Mouse (Mus musculus) neutrophil, adult 5-6 weeks (primary cell): ENCODE measurements around the gene Yars. TPM values are rescaled to one million over a fixed set of nuclear protein-coding genes. Genes with fewer than 3 reads are reported as not detected.
A peak's percentile ranks its signal among the peaks of the same experiment; 100 is the strongest.

ENCODE experiments used
- ATAC-seq: fragments of 151-379, 151-347 bp; 2 replicates; pipeline ENCODE4 v1.8.0; 2017; ENCODE audit warnings: mild to moderate bottlenecking, moderate TSS enrichment; ENCODE audit not compliant: insufficient number of reproducible peaks, poor library complexity, low FRiP score, severe bottlenecking; ENCODE audit errors: extremely low read depth
- total RNA-seq: library from RNA; stranded (forward); fragments of 200-1000 nt; gene quantifications from 2 replicates; pipeline ENCODE4 v1.2.3, GENCODE M21; 2017

Gene Yars
- total RNA-seq, 1 experiment from 2014 or later: 31.4 TPM

DNA sequence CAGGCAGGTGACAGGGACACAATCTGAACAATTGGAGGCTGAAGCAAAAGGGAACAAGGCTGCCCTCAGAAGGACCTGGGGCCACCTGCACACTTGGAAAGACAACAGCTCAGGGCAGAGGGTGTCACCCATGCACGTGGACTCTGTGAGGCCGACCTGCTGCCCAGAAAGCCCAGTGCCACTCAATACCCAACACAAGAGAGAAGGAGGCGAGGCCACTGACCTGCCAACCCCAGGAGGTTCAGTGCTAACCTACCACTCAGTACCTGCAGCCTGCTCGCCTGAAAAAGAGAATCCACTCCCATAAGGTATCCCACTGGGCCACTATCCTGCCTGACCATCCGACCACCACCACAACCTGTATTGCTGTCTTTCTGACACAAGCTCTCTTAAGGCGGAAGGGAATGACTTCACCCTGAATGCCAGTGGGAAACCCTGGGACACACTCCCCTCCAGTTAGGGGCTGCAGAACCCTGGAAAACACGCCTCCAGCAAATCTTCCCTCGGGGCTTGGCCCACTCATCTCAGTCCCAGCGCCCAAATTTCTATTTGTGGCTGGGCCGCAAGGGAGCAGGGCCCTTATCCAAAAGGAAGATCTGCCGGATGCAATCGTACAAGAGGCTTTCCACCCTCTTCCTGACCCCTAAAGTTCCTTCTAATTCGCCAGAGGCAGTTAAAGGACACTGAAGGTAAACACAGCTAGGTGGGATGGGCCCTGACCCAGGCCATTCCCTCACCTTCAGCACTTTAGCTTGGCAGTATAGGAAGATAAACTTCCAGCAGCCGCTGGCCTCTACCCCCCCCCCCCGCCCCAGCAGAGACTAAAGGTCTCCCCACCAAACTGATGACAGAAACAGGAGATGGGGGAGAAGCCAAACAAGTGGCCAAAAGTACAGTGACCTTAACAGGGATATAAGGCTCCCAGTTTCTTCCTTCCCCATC is 57.1 kb downstream of the Yars start:
- no peak for ATAC-seq

DNA sequence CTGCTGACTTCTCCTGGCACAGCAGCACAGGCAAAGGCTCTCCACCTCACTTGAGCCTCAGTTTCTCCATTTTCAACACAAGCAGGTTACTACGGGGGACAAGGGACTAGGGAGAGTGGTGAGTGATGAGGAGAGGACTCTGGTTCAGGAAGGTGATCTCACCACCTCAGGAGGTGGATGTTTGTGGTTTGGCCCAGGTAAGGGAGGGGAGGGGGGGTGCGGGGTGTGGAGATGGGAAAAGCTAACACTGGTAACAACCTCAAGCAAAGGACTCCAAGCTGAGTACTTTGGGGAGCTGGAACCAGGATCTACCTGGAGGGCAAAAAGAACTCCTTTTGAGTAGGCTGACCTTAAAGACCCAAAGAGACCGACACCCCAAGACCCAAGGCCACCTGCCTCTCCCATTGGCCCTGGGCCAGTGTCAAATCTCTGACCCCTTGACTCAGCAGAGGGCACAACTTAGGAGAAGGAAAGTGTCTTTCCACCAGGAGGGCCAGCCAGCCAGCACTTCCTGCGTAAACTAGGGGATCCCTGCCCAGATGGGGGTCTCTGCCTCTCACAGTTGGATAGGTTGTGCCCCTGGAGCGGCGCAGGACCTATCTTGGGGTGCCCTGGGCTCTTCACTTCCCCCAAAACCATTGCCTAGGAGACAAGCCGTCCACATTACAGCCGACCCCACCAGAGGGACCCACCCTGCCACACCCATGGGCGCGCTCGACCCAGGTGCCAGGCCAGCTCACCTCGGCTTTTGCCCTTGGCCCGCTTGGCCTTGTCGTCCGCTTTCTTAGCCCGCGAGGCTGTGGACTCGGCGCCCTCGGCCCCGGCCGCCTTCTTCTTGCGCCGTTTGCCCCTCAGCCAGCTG is 58.1 kb downstream of the Yars start:
- no peak for ATAC-seq

DNA sequence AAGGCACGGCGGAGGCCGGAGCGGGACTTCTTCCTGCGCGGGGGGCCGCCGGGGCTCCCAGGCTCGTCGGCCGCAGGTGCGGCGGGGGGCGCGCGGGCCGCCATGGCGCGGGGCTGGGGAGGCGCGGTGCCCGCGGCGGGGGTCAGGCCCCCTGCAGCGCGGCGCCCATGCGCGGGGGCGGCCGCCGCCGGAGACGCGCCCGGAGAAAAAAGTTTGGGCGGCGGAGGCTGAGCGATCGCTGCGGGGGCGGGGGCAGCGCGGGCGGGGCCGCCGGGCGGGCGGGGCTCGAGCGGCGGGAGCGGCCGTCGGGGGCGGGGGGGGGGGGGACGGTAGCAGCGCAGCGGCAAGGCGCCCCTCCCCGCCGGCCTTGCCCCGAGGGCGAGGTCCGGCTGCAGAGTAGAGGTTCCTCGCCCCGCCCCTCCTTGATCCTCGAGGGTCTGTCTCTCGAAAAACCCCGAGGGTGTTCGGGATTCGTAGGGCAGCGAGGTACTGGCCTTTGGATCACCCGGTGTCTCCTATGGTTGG is 58.7 kb downstream of the Yars start:
- no peak for ATAC-seq

DNA sequence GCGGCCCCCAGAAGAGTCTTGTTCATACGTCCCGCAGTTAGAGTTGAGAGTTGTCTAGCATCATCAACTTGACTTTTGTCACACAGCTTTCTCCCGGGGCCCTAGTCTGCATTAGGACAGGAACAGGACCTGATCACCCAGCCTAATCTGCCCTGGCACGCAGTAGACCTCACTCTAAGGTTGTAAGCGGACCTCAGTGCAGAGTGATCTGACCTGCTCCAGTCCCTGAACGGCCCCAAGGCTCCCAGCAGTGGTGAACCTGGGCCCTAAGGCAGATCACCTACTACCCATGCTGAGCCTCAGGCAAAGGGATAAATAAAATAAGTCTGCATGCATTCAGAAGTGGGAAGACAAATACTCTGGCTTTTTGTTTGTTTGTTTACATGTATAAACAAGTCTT is 59.7 kb downstream of the Yars start:
- ATAC-seq: no peak

DNA sequence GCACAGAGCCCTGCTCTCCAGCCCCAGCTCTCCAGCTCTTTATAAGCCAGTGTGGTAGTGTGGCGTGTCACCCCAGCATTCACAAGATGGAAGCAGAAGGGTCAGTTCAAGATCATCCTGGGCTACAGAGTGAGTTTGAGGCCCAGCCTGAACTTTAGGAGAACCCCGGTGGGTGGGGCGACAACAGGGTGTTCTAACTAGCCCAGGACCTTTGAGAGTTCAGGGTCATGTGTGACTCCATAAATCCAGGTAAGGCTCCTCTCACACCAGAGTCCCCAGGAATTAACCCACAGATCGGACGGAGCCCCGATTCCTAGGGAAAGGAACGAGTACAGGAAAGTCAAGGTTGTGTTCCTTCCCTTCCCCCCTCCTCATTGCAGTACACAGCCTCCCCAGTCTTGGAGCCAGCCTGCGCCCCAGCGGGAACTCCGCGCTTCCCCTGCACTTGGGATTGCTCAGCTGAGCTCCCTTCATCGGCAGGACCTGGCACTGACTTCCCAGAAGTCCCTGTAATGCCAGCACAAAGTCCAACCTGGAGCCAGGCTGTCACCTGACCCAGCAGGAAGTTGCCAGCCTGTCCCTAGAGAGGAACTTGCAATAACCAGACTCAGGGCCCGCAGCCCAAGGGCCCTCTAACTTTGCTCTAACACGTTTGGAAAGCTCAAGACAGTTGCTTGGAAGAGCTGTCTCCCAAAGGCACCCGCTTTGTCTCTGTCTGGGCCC is 61.4 kb downstream of the Yars start:
- ATAC-seq: no peak

DNA sequence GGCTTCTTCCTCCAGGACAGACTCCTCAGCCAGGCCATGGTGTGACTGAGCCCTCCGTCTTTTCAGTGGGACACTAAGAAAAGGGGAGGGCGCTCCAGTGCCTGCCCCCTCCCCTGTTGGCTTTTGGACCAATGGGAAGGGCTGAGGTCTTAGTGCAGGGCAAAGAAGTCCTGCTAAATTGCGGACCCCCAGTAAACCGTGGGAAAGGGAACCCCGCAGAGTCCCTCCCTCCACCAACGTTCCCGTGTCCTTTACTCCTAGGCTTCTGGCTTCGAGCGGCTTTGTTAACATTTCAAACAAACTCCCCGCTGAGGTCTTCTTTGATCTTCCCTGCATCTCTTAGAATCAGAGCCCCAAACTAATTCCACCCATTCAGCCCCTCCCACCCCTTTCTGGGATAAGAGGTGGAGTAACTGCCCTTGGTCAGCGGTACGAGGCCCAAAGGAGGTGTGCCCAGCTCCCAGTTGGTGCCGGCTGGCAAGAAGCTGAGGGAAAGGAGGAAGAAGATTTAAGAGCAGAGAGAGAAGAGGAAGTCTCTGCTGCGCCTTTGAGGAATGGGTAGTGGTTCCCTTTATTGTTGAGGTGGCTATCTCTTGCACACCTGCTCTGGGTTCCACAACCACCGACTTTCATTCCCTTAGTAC is 62.0 kb downstream of the Yars start:
- peak; percentile 24; the same call in 1 of the 2 replicates for ATAC-seq

DNA sequence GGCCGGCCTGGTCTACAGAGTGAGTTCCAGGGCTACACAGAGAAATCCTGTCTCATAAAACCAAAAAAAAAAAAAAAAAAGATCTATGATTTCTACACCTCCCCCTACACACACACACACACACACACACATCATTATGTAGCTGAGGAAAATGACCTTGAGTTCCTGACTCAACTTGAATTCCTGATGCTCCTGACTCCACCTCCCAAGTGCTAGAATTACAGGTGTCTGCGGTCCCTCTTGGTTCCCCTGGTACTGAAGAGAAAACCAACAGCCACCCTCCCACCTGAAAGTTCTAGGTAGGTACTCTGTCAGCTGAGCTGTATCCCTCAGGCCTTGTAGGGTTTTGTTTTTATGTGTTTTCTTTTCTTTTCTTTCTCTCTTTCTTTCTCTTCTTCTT is 62.9 kb downstream of the Yars start:
- ATAC-seq: no peak

DNA sequence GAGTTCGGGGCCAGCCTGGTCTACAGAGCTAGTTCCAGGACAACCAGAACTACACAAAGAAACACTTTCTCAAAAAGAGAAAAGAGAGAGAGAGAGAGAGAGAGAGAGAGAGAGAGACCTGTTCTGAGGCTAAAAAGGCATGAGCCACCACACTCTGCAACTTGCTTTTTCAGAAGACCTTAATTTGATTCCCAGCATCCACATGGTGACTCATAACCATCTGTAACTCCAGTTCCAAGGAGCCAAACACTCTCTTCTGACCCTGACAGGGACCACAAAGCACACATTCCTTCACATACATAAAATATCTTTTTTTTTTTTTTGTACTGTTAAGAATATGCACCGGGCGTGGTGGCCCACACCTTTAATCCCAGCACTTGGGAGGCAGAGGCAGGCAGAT is 65.0 kb downstream of the Yars start:
- no peak for ATAC-seq

DNA sequence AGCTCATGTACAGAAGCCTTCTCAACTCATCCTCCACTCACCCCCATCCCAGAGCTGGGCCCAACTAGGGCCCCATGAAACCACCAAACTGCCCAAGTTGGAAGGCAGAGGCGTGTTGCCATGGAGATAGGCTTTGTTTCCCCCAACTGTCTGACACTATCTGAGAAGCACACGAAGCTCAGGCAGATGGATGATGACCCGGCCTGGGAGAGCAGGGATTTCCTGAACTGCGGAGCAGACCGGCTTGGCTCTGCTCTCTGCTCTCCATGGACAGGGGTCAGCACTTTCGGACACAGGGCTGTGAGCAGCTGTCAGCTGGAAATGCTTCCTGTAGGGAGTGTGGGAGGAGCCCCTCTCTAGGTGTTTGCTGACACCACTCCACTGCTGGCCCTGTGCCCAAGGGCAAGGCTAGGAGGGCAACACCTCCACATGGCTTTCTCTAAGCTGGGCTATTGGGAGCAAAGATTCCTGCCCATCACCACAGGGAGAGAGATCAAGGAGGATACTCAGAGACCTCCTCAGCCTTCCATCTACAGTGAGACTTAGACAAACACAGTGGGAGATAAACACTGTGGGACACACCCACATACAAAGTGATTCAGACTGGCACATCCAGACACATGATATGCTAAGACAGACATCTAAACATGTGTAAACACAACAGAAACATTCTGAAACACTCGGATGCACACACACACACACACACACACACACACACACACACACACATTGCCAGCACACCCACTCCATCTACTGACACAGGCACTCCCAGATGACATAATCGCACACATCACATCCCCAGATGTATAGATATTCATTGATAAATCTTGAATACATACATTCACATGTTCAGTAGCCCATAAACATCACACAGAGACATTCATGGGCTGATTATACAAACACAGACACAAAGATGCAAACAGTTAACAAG is 67.2 kb downstream of the Yars start:
- ATAC-seq: no peak

DNA sequence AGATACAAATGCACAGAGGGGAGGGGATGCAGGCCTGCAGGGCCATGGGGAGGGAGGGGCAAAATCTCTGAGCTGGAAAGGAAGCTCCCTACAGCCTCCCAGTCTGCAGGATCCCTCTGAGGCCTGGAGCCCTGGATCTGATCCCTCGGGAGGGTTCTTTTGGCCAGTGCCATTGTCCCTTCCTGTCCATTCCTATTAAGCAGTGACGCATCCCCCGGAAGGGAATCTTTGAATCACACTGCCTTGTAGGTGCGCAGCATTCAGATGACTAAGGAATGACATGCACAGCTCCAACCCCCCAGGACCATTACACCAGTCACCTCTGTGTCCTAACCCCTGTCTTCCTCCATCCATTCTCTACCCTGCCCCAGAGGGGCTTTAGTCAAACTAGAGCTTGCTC is 69.5 kb downstream of the Yars start:
- no peak for ATAC-seq

DNA sequence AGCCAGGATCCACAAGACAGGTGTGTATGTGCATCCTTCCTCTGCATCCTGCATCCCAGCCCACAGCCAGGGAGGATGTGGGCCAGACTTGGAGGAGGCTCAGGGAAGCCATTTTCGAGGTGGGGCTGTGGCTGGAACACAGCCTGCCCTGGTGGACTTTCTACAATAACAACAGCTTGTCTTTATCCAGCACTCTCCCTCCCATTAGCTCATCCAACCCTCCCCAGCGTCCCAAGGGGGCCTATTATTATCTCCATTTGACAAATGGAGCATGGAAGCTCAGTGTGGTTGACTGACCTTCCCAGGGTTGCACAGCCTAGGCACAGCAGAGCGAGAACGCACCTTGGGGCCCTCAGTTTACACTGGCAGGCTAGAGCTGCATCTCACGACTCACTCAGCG is 71.1 kb downstream of the Yars start:
- ATAC-seq: no peak

DNA sequence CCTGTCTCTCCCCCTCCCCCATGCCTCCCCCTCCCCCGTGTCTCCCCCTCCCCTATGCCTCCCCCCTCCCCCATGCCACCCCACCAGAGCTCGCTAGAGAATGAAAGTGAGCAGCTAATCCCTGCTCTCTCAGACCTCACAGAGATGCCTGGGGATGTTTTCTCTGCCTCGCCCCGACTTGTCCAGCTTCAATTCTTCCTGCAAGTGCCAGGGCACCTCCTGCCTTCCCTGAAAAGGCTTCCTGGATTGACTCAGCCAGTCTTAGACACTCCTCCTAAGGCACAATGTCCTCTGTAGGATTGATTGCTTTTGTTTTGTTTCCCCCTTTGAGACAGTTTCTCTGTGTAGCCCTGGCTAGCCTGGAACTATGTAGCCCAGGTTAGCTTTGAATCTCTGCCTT is 71.6 kb downstream of the Yars start, which contains the start of gene C77080:
Gene C77080, minus strand, starts transcription at position 209 of the 400 bp plus-strand sequence.
- ATAC-seq: no peak

DNA sequence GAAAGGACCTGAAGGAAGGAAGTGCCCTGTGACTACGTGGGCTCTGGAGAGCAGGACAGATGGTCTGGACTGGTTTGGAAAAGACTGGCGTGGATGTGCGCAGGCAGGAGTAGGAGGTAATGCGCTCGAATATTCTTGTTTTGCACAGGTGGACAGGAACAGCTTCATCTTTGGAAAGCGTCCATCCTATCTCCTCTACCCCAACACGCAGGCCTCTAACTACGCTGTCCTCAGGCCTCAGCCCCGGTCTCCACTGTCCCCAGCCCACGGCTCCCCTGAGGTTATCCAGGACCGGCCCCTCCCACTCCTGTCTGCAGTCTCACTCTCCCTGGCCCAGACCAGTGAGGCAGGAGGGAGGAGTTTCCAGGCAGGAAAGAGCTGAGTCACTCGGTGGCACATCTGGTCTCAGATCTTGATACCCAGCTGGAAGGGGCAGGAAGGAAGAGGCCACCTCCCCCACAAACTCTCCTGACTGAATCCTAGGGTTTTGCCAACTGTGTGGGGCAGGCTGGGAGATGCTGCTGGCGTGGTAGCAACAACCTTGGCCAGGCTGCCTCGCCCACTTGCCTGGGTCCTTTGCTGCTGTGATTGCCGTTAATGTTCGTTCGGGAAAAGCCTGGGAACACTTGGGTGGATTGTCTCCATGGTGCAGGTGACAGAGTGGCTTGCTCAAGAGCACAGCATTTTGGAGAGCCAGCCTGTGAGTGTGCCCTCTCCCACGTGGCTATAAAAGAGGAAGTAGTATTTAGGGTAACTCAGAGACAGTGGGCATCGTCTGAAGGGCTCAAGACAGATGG is 73.9 kb downstream of the Yars start:
- peak; percentile 46; the same call in 1 of the 2 replicates for ATAC-seq

DNA sequence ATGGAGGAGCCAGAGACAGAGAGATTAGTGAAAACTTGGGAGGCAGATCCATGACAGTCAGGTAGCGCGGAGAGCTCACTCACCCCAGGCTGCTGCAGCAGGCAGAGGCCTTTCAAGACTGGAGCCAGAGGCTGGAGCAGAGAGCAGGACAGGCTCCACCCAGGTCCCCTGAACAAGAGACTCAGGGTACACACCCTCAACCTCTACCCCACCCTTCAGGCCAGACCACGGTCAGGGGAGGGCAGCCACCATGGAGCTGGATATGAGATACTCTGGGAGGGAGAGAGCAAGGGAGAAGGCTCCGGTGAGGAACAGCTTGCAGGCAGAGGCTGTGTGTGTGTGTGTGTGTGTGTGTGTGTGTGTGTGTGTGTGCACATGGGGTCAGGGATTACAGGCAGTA is 76.6 kb downstream of the Yars start:
- ATAC-seq: no peak

DNA sequence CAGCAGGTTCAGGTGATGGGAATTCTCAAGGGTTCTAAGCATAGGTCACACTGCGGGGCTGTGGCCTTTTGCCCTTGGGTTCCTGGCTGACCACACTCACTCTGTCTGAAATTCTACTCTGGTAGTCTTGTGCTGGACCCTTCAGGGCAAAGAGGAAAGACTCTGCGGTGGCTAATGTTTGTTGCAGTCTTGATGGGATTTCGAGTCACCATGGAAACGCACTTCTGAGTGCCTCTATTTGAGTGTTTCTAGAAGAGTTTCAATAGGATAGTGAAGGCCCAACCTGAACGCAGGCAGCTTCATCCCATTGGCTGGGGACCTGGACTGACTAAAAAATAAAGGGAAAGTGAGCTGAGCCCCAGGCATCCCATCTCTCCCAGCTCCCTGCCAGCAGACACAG is 77.3 kb downstream of the Yars start:
- ATAC-seq: no peak

DNA sequence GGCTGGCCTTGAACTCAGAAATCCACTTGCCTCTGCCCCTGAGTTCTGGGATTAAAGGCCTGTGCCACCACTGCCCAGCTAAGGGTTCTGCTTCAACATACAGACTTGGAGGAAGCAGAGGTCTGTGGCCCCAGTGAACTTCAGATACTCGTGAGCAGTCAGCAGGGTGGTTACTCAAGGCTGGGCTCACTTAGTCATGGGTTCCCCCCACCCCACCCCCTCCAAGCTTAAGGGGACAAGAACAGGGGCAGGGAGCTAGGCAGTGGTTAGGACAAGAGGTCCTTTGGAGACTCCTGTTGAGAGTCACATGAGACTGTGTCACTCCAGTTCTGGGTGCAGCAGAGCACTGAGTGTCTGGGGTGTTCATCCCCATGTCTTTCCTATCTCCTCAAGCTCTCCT is 79.1 kb downstream of the Yars start:
- no peak for ATAC-seq
